Mouse (Mus musculus) urinary bladder, postnatal 25 days (tissue): ENCODE data around the gene Tie1.

Source experiments
- DNase-seq: peaks from one replicate; pipeline ENCODE4 v3.0.0; 2022; ENCODE audit warnings: low spot score

Gene Tie1

GRCm38 (mm10) chr4:118472687-118473086 is 17.2 kb downstream of the Tie1 start:
- no peak for DNase-seq

DNA sequence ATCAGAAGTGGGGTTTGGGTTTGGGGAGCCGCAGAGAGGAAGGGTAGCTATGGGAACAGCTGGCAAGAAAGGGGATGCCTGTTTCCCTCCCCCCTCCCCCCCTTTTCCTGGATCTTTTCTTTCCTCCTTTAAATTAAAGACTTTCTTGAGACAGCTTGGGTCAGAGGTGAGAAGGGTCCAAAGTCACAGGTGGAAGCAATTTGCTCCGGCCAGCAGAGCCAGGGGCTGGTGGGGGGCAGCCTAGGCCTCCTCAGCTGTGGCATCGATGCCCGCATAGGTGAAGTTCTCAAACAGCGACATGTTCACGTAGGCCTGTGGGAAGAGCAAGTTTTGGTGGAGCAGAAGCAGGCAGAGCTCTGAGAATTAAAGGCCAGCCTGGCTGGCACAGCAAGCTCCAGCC is 18.6 kb downstream of the Tie1 start:
- DNase-seq: no peak

GRCm38 (mm10) chr4:118465697-118466163 is 24.1 kb downstream of the Tie1 start:
- DNase-seq: no peak

DNA sequence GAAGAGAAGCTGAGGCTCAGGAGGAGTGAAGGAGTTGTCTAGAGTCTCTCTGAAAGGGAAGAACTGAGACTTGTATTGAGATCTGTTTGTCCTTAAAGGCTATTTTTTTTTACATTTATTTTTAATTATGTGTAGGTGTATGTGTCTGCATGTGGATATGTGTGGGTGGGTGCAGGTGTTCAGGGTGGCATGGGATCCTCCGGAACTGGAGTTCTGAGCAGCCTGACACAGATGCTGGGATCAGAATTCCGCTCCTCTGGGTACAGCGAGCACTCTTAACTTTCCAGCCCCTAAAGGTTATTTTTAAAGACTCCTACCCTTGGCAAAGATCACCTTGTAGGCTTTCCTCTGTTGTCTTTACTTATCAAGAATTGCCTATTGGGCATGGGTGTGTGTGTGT is 24.9 kb downstream of the Tie1 start:
- DNase-seq: no peak

DNA sequence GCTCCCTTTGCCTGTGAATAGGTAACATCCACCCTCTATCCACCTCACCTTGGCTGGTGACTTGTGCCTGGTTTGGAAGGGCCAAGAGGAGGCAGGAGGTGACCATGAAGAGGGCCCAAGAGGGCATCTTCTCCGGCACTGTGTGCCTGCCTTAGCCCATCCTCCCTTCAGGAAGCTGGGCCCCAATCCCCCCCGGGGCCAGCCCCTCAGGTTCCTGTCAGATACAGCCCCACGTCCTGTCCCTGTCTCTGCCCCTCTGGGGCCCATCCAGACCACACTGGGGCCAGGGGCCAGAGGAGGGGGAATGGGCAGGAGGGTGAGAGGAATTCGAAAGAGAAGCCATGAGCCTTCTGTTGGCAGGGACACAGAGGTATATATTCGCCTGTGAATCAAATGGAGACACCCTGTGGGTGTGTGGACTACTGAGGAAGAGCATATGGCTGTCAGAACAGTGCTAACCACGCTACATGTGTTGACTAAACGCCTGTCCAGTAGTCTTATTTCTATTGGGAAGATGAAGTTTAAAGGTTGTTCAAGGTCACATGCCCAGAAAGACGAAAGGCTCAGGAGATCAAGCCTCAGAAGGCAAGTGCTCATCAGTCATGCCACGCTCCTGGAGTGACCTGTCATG is 32.4 kb downstream of the Tie1 start, which contains the start of gene Mpl:
Mpl (minus strand) TSS at position 169 of the 631 bp plus-strand sequence.
- no peak for DNase-seq

DNA sequence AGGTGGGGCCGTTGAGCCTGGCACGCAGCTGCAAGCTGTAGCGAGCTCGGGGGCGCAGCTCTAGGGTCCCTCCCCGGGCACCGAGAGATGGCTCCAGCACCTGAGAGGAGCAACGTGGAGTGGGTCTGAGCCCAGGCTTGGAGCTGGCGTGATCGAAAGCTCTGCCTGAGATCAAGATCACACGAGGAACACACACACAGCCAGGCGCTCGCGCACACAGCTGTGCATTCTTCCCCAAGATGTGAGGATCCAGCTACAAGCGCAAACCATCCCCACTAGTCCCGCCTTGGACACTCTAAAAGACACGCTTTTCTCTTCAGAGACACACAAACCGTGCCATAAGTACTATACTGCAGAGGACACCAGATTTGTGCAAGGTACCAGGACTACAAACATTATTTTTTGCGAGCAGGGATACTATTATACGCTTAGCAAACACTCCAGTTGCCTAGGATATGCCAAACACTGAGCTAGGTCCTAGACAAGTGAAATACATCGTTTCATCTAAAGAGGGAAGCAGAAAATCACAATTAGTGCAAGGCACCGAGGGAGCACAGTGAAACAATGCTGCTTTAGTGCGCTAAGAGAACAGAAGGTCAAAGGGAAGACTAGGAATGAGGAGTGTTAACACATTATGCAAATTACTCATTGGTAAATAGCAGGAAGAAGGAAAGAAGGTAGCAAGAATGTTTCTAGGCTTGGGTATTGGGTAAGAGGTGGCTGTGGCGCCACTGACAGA is 43.3 kb downstream of the Tie1 start:
- DNase-seq: no peak

DNA sequence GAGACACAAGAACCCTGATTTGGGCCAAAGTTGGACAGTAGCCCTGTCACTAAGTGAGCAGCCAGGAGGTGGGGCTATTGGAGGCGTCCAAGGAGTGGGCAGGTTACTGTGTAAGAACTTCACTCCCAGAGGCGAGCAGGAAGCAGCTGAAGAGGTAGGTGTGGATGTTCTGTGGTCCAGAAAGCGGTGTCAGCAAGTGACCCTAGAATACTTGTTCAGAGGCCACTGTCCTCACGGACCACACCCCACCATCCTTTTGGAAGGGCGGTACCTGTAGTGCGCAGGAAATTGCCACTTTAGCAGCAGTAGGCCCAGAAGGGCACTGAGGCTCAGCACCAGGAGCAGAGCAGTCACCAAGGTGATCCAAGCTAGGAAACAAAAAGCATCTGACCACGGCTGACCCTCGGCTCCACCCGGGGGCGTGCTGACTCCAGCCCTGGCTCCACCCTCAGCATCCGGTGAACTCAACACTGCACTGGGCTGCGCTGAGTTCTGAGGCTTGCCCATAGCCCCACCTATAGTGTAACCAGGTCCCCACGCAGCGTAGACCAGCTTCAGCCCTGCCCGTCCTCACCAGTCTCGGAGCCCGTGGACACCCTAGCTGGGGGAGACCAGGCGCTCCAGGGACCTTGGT is 44.0 kb downstream of the Tie1 start:
- peak; percentile 31 for DNase-seq

GRCm38 (mm10) chr4:118445088-118445487 is 44.8 kb downstream of the Tie1 start:
- DNase-seq: no peak

- no peak for DNase-seq
Observed at GRCm38 (mm10) chr4:118437829-118438253, 52.0 kb downstream of the Tie1 start.

DNA sequence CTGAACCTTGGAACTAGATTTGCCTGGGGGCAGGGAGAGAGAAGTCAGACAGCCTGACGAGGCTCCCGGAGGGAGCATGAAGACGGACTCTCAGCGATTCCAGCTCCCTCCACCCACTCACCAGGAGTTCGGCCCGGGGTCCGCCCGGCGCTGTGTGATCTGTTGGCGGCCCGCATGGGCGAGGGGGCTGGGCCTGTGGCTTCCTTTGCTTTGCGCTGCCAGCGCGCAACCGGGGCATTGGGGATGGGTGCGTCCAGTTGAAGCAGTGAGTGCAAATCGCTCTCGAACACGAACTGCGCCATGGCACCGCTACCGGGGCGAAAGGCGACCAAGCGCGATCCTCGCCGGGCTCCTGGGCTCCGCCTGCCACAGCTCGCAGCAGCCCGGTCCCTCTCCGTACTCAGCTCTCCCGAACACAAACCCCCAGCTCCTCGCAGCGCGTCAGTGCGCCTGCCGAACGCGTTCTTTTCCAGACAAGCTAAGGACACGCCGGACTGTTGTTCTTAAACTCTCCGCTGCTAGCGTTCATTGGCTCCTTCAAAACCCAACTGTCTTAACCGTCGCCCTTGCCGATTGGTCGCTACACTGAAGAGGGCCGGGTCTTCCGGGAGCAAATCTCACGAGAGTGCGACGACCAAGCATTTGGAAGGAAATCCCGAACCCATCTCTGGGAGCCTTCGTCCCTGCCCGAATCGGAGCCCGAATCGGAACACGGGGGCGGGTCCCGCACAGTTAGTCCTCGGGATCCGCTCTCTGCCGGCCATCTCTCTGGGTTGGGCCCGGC is 52.8 kb downstream of the Tie1 start, which contains the start of gene Cdc20:
Cdc20 (minus strand) TSS at position 533 of the 784 bp plus-strand sequence.
- DNase-seq: peak; percentile 77

DNA sequence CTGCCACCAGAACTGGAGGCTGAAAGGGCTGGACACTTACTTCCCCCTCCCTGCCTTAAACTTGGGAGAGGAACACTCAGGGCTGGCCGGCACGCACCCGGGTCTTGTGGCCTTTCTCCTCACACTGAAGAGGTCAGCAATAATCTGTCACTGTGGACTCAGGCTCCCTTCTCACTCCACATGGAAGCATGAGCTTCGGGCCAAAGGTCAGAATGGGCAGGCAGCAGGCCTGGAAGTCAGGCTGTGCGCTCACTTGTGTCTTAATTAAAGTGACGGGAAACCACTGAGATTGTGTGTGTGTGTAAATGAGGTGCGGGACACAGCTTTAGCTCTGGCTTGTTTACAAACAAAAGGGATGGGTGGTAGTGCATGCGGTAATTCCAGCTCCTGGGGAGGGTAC is 57.5 kb downstream of the Tie1 start:
- no peak for DNase-seq

DNA sequence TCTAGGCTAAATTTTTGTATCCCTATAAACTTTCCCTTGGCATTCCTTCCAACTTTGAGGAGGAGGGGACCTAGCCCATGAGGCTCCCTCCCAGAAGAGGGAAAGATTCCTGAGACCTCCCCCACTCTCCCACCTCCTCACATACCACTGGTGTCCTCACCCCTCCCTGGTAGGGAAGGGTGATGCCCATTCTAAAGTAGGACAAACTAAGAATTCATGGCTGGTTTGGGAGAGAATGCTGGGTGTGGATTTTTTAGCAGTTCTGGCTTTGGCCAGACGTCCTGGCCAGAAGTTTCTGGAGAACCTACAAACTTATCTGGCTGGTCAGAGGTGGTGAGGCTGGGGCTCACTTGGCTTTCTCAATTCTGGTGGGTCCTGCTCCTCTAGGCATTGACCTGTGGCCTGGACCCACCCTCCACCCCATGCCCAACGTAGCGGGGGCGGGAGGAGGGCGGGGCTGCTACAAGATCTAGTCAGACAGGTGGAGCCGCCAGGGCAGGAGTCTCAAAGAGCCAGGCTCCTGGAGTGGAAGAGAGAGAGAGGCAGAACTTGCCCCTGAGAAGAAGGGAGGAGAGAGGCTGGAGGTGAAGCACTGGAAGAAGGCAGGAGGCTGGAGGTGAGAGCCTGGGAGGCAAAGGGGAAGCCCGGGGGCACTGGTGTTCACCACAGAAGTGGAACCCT is 60.5 kb downstream of the Tie1 start:
- DNase-seq: peak; percentile 54

DNA sequence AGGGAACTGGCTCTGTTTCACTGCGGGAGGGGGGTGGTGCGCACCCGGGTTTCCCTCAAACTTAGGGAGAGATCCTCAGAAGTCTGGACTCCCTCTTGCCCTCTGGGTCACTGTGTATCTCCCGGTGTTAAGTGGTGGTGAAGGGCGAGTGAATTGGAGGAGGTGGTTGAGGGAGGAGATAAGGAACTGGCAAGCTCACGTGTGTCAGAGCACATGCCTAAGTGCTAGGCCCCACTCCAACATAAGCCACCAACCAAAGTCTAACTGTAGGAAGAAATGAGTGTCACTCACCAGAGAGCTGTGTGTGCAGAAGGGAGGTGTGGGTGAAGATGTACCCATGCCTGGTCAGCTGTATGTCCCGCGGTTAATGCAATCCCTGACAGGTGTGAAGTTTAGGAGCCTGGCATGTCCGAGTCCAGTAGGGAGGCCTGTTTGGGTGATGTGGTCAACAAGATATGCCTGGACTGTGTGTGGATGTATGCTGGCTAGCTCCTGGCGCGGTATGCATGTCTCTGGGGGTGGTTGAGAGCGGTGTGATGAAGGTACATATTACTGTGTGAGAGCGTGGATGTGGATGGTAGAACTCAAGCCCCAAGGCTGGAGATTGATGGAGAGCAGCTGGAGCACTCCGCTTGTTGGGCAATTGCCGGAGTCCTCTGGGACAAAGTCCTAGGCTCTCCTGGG is 61.2 kb downstream of the Tie1 start:
- DNase-seq: peak; percentile 27

DNA sequence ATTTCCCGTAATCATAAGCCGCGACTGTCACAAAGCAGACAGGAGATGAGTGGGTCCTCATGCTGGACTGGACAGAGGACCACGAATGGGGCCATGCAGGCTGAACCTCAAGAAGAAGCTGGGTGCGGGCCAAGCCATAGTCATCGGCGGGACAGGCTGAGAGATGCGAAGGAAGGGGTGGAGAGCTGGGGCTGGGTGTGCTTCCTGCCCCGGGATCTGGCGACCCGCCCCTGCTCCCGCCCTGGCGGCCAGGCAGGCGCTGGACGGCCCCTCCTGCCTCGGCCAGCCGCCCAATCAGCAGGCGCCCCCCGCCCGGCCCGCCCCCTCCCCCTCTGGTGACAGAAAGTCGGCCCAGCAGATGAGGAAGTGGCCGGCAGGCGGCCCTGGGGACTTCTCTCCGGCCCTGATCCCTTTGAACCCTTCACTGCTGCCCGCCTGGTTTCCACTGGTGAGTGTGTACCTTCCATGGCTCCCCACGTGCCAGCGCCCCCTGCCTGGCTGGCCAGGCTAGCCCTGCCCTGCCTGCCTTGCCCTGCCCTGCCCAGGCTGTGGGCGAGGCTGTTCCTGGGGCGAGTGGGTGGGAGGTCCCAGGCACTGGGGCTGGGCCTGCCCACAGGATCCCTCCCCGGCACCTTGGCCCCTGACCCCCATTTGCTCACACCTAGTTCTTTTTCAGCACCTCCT is 62.0 kb downstream of the Tie1 start, which contains the start of gene Elovl1:
Elovl1 (plus strand) TSS at position 326 of the 684 bp plus-strand sequence.
- peak; percentile 86 for DNase-seq

DNA sequence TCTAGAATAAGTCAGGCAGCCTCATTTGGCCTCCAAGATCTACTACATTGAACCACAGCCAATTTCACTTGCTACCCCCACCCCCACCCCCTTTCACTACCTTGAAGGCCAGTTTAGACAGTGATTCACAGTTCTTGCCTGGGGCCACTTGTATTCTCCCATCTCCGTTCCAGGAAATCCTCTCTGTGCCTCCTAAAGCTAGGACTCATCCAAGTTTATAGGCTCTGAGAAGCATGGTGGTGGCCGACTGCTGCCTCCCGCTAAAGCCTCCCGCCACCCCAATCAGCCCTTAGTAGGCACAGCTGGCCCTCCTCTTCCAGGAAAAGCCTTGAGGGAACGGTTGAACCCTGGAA is 62.5 kb downstream of the Tie1 start:
- no peak for DNase-seq

DNA sequence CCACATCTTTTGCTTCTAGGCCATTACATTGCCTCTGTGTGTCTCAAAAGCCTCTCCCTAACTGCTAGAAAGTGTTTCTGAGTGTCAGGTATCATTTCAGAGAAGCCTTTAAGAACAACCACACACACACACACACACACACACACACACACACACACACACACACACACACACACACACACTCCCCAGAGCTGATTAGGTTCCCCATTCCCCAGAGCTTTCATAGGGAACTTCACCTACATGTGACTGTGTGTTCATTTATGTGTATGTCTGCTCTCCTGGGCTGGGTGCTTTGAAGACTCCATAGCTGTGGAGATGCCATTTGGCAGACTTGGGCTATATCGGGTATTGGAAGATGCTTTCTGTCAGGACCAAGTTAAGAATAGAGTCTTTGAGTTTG is 64.5 kb downstream of the Tie1 start:
- DNase-seq: no peak

DNA sequence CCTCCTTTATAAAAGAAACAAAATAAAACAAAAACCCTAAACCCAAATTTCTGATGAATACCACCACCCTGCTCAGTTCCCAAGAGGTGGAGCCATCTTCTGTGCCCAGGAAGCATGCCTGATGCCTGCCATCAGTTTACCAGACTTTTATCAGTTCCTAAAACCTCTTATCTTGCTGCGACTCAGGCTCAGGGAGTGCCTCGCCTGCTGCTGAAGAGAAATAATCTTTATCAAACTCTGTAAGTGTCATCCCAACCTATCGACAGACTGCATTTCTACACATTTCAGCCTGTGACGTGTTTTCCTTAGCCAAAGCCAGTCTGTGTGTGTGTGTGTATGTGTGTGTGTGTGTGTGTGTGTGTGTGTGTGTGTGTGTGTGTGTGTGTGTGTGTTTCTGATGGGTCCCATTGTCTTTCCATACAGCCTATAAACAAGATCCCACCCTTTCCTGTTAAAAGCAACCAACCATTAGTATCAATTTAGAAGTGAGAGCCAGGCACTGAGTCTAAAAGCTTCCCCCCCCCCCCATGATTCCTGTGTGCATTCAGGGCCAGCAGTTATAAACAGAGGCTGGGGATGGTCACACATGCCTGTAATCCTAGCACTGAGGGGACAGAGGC is 65.2 kb downstream of the Tie1 start:
- no peak for DNase-seq

DNA sequence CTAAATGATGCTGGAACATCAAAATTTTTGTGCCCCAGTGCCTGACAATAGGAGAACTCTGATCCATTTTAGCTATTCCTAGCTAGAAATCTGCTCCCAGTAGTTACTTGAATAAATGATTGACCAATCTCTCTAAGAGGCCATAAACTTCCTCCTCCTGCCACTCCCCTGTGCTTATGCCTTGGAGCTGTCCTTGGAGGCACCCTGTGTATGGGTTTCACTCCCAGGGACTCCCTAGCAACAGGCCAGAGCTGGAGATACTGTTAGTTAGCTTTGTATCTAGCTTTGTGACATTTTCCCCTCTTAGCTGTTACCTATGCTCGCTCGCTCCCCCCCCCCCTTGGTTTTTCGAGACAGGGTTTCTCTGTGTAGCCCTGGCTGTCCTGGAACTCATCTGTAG is 68.5 kb downstream of the Tie1 start:
- DNase-seq: no peak
